Mouse (Mus musculus) ES-Bruce4 (cell line): ENCODE data around the gene Syt1. TPM values are rescaled to one million over a fixed set of nuclear protein-coding genes. Genes with fewer than 3 reads are reported as not detected.

Experiments
- H3K27ac ChIP-seq: 2 replicates; pipeline ENCODE4 v1.5.1; 2012; ENCODE audit warnings: low read length, inconsistent platforms; ENCODE audit not compliant: insufficient read depth
- H3K27me3 ChIP-seq: 2 replicates; pipeline ENCODE4 v1.6.1; 2012; ENCODE audit warnings: mild to moderate bottlenecking, low read length, inconsistent platforms; ENCODE audit not compliant: control insufficient read depth, poor library complexity, insufficient read depth, severe bottlenecking
- H3K36me3 ChIP-seq: 2 replicates; pipeline ENCODE4 v1.6.1; 2012; ENCODE audit warnings: inconsistent platforms, mild to moderate bottlenecking, low read length, moderate library complexity; ENCODE audit not compliant: control insufficient read depth, poor library complexity, insufficient read depth, severe bottlenecking
- H3K4me1 ChIP-seq: one replicate; pipeline ENCODE4 v1.8.1; 2011; ENCODE audit warnings: low read length; ENCODE audit not compliant: control insufficient read depth, insufficient read depth
- H3K4me3 ChIP-seq: 2 replicates; pipeline ENCODE4 v1.5.1; 2011; ENCODE audit warnings: low read depth, mild to moderate bottlenecking, low read length
- H3K9ac ChIP-seq: 2 replicates; pipeline ENCODE4 v1.6.1; 2012; ENCODE audit warnings: low read depth, mild to moderate bottlenecking, inconsistent platforms; ENCODE audit not compliant: poor library complexity, severe bottlenecking
- H3K9me3 ChIP-seq: replicated peaks from 2 replicates; pipeline ENCODE4 v1.6.1; 2012; ENCODE audit warnings: mild to moderate bottlenecking, low read length, inconsistent platforms; ENCODE audit not compliant: control insufficient read depth, poor library complexity, insufficient read depth, severe bottlenecking
- CTCF ChIP-seq: IDR thresholded peaks from one replicate; pipeline ENCODE4 v1.8.1; 2011; ENCODE audit warnings: low read depth, low read length
- EP300 ChIP-seq: IDR thresholded peaks from 2 replicates; pipeline ENCODE4 v1.6.1; 2011; ENCODE audit warnings: low read depth, low read length; ENCODE audit not compliant: insufficient read depth
- POLR2A ChIP-seq: IDR thresholded peaks from one replicate; pipeline ENCODE4 v1.8.1; 2011; ENCODE audit warnings: low read length; ENCODE audit not compliant: insufficient read depth
- polyA plus RNA-seq: library from polyadenylated mRNA; stranded (reverse); fragments of >200 nt; gene quantifications from 2 replicates; pipeline ENCODE4 v1.2.4, GENCODE M21; 2011; ENCODE audit warnings: low read depth; ENCODE audit not compliant: missing spikeins, insufficient read depth, insufficient read length

Syt1 gene
- polyA plus RNA-seq, 1 experiment: 0.72 TPM

- H3K27me3 ChIP-seq: no peaks in the 10 kb centered on the region
- TF ChIP-seq POLR2A (no peak), CTCF (no peak), EP300 (no peak)
- no peak overlapping the region for H3K27ac ChIP-seq
- no peaks in the 10 kb centered on the region for H3K36me3 ChIP-seq
- no peak overlapping the region for H3K9ac ChIP-seq
- no peaks in the 10 kb centered on the region for H3K4me1 ChIP-seq
- no peaks in the 10 kb centered on the region for H3K9me3 ChIP-seq
- no peak overlapping the region for H3K4me3 ChIP-seq
These were observed 505.9 kb downstream of the Syt1 start for GRCm38 (mm10) chr10:108504925-108505324.

- Histone ChIP-seq H3K4me3 (no peak overlapping the region), H3K9ac (no peak overlapping the region), H3K36me3 (no peaks in the 10 kb centered on the region), H3K27ac (no peak overlapping the region), H3K27me3 (no peaks in the 10 kb centered on the region), H3K9me3 (no peaks in the 10 kb centered on the region), H3K4me1 (no peaks in the 10 kb centered on the region)
- TF ChIP-seq EP300 (no peak), POLR2A (no peak), CTCF (no peak)
These were observed 506.5 kb downstream of the Syt1 start for GRCm38 (mm10) chr10:108504128-108504870.

- Histone ChIP-seq H3K4me1 (no peaks in the 10 kb centered on the region), H3K4me3 (no peak overlapping the region), H3K27ac (no peak overlapping the region), H3K9me3 (peaks cover 7% of the 10 kb centered on the region), H3K36me3 (no peaks in the 10 kb centered on the region), H3K9ac (no peak overlapping the region), H3K27me3 (no peaks in the 10 kb centered on the region)
- no peak for TF ChIP-seq POLR2A
- no peak for TF ChIP-seq CTCF
- TF ChIP-seq EP300: no peak
These were observed 520.6 kb downstream of the Syt1 start for GRCm38 (mm10) chr10:108490231-108490630.

- H3K27me3 ChIP-seq: no peaks in the 10 kb centered on the region
- no peaks in the 10 kb centered on the region for H3K36me3 ChIP-seq
- no peak overlapping the region for H3K9ac ChIP-seq
- no peak overlapping the region for H3K4me3 ChIP-seq
- no peaks in the 10 kb centered on the region for H3K4me1 ChIP-seq
- H3K9me3 ChIP-seq: no peaks in the 10 kb centered on the region
- H3K27ac ChIP-seq: no peak overlapping the region
- no peak for TF ChIP-seq EP300
- no peak for TF ChIP-seq POLR2A
These were observed 526.8 kb downstream of the Syt1 start for GRCm38 (mm10) chr10:108483991-108484390.

- Histone ChIP-seq H3K9me3 (0 out of 2 replicates have a peak, but pooled peaks cover 2% of the 10 kb centered on the region), H3K36me3 (no peaks in the 10 kb centered on the region), H3K9ac (no peak overlapping the region), H3K27ac (no peak overlapping the region), H3K4me1 (no peaks in the 10 kb centered on the region), H3K27me3 (no peaks in the 10 kb centered on the region), H3K4me3 (no peak overlapping the region)
- TF ChIP-seq CTCF: no peak
- no peak for TF ChIP-seq POLR2A
- TF ChIP-seq EP300: no peak
These were observed 530.5 kb downstream of the Syt1 start for GRCm38 (mm10) chr10:108480146-108480850.

- Histone ChIP-seq H3K4me1 (no peaks in the 10 kb centered on the region), H3K27ac (no peak overlapping the region), H3K36me3 (no peaks in the 10 kb centered on the region), H3K9ac (no peak overlapping the region), H3K9me3 (no peaks in the 10 kb centered on the region; the same call in 1 of the 2 replicates), H3K27me3 (no peaks in the 10 kb centered on the region), H3K4me3 (no peak overlapping the region)
- TF ChIP-seq CTCF (no peak), EP300 (no peak), POLR2A (no peak)
These were observed 540.3 kb downstream of the Syt1 start for GRCm38 (mm10) chr10:108470319-108470955.
